Mouse (Mus musculus): ENCODE data around the gene Bsn. TPM values are rescaled to one million over a fixed set of nuclear protein-coding genes. Genes with fewer than 3 reads are reported as not detected.

Bsn gene
- polyA plus RNA-seq, 1 experiment from 2014 or later: 0.76 TPM

- H3K4me2 ChIP-seq (replicated peaks; ENCODE audit: low read depth, low read length): no peak overlapping the region
Measured at GRCm38 (mm10) chr9:108129042-108129948, 60.9 kb downstream of the Bsn start.

DNA sequence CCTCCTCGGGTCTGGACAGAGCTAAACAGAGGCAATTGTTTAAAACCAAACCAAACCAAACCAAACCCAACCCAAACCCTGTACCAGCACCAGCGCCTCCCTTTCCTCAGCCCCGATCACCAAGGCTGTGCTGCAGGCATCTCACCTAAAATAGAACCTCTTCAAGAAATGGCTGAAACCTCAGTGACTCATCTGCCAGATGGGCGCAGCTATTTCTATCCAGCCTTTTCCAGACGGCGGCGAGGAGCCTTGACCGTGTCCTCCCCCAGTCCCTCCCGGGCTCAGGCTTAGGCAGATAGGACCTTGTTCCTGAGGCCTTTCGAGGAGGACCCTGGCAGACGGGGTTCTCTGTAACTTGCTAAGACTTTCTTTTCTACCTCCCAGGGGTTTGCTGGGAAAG is 61.9 kb downstream of the Bsn start:
- no peaks in the 10 kb centered on the region for H3K9me3 ChIP-seq (ENCODE audit: control insufficient read depth, low read length)
- H3K4me2 ChIP-seq (replicated peaks; ENCODE audit: low read depth, low read length): no peak overlapping the region
- WGBS: 82% methylated on average over 11 of the region's 11 CpGs
- no peaks in the 10 kb centered on the region for H3K27me3 ChIP-seq (ENCODE audit: control insufficient read depth, insufficient read depth, low read length)
- no peak overlapping the region for H3K9ac ChIP-seq (ENCODE audit: low read depth, low read length)
- H3K27ac ChIP-seq (ENCODE audit: low read depth, low read length): no peak overlapping the region
- no peak overlapping the region for H3K4me3 ChIP-seq (ENCODE audit: low read length)
- ATAC-seq (ENCODE audit: low FRiP score, low TSS enrichment): no peak
- H3K36me3 ChIP-seq (ENCODE audit: control insufficient read depth, insufficient read depth, low read length): no peaks in the 10 kb centered on the region
- no peaks in the 10 kb centered on the region for H3K4me1 ChIP-seq (ENCODE audit: control insufficient read depth, insufficient read depth, low read length)

More at GRCm38 (mm10) chr9:108129042-108129948, 60.9 kb downstream of the Bsn start:
- no peak overlapping the region for H3K27ac ChIP-seq (ENCODE audit: low read depth, low read length)
- H3K9me3 ChIP-seq (ENCODE audit: control insufficient read depth, low read length): no peaks in the 10 kb centered on the region
- H3K9ac ChIP-seq (ENCODE audit: low read depth, low read length): no peak overlapping the region
- no peaks in the 10 kb centered on the region for H3K36me3 ChIP-seq (ENCODE audit: control insufficient read depth, insufficient read depth, low read length)
- WGBS: 72% methylated on average over 13 of the region's 13 CpGs
- H3K4me3 ChIP-seq (ENCODE audit: low read length): no peak overlapping the region
- no peak for ATAC-seq (ENCODE audit: low FRiP score, low TSS enrichment)
- H3K27me3 ChIP-seq (ENCODE audit: control insufficient read depth, insufficient read depth, low read length): no peaks in the 10 kb centered on the region
- no peaks in the 10 kb centered on the region for H3K4me1 ChIP-seq (ENCODE audit: control insufficient read depth, insufficient read depth, low read length)

GRCm38 (mm10) chr9:108126436-108127180 is 63.6 kb downstream of the Bsn start:
- H3K4me1 ChIP-seq (ENCODE audit: control insufficient read depth, insufficient read depth, low read length): no peaks in the 10 kb centered on the region
- no peak overlapping the region for H3K4me2 ChIP-seq (replicated peaks; ENCODE audit: low read depth, low read length)
- no peak for ATAC-seq (ENCODE audit: low FRiP score, low TSS enrichment)
- H3K27ac ChIP-seq (ENCODE audit: low read depth, low read length): no peak overlapping the region
- 56% methylated on average over 17 of the region's 17 CpGs for WGBS
- H3K9me3 ChIP-seq (ENCODE audit: control insufficient read depth, low read length): no peaks in the 10 kb centered on the region
- H3K4me3 ChIP-seq (ENCODE audit: low read length): no peak overlapping the region
- H3K27me3 ChIP-seq (ENCODE audit: control insufficient read depth, insufficient read depth, low read length): no peaks in the 10 kb centered on the region
- H3K9ac ChIP-seq (ENCODE audit: low read depth, low read length): no peak overlapping the region
- H3K36me3 ChIP-seq (ENCODE audit: control insufficient read depth, insufficient read depth, low read length): no peaks in the 10 kb centered on the region

GRCm38 (mm10) chr9:108125731-108126130 is 64.5 kb downstream of the Bsn start:
- no peak overlapping the region for H3K4me3 ChIP-seq (ENCODE audit: low read length)
- H3K4me1 ChIP-seq (ENCODE audit: control insufficient read depth, insufficient read depth, low read length): no peaks in the 10 kb centered on the region
- H3K27ac ChIP-seq (ENCODE audit: low read depth, low read length): no peak overlapping the region
- no peaks in the 10 kb centered on the region for H3K9me3 ChIP-seq (ENCODE audit: control insufficient read depth, low read length)
- H3K27me3 ChIP-seq (ENCODE audit: control insufficient read depth, insufficient read depth, low read length): no peaks in the 10 kb centered on the region
- no peaks in the 10 kb centered on the region for H3K36me3 ChIP-seq (ENCODE audit: control insufficient read depth, insufficient read depth, low read length)
- ATAC-seq (ENCODE audit: low FRiP score, low TSS enrichment): no peak
- WGBS: 89% methylated on average over 8 of the region's 8 CpGs
- no peak overlapping the region for H3K4me2 ChIP-seq (replicated peaks; ENCODE audit: low read depth, low read length)
- no peak overlapping the region for H3K9ac ChIP-seq (ENCODE audit: low read depth, low read length)

DNA sequence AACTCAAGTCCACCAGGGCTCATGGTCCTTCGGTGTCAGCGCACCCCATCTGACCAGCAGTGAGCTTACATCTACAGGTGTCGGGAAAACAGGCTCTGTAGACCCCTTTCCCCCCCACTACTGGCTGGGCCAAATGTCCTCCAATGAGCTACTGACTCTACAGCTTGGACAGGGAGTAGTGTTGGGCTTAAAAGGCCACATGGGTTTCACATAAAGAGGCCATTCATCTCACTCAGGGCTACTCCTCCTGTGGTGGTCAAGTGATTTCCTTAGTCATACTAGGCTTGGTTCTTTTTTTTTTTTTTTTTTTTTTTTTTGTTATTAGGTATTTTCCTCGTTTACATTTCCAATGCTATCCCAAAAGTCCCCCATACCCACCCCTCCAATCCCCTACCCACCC is 66.3 kb downstream of the Bsn start:
- WGBS: 78% methylated on average over 4 of the region's 4 CpGs
- no peak overlapping the region for H3K4me2 ChIP-seq (replicated peaks; ENCODE audit: low read depth, low read length)
- no peak overlapping the region for H3K27ac ChIP-seq (ENCODE audit: low read depth, low read length)
- ATAC-seq (ENCODE audit: low FRiP score, low TSS enrichment): no peak
- H3K9ac ChIP-seq (ENCODE audit: low read depth, low read length): no peak overlapping the region
- H3K27me3 ChIP-seq (ENCODE audit: control insufficient read depth, insufficient read depth, low read length): no peaks in the 10 kb centered on the region
- no peak overlapping the region for H3K4me3 ChIP-seq (ENCODE audit: low read length)
- H3K9me3 ChIP-seq (ENCODE audit: control insufficient read depth, low read length): no peaks in the 10 kb centered on the region
- peaks cover 11% of the 10 kb centered on the region; the same call in 1 of the 2 replicates for H3K4me1 ChIP-seq (ENCODE audit: control insufficient read depth, insufficient read depth, low read length)
- no peaks in the 10 kb centered on the region for H3K36me3 ChIP-seq (ENCODE audit: control insufficient read depth, insufficient read depth, low read length)

- H3K4me1 ChIP-seq (ENCODE audit: control insufficient read depth, insufficient read depth, low read length): peaks cover 11% of the 10 kb centered on the region; the same call in 1 of the 2 replicates
- H3K4me2 ChIP-seq (replicated peaks; ENCODE audit: low read depth, low read length): no peak overlapping the region
- H3K27ac ChIP-seq (ENCODE audit: low read depth, low read length): no peak overlapping the region
- ATAC-seq (ENCODE audit: low FRiP score, low TSS enrichment): no peak
- H3K27me3 ChIP-seq (ENCODE audit: control insufficient read depth, insufficient read depth, low read length): no peaks in the 10 kb centered on the region
- H3K9me3 ChIP-seq (ENCODE audit: control insufficient read depth, low read length): no peaks in the 10 kb centered on the region
- H3K4me3 ChIP-seq (ENCODE audit: low read length): no peak overlapping the region
- no peaks in the 10 kb centered on the region for H3K36me3 ChIP-seq (ENCODE audit: control insufficient read depth, insufficient read depth, low read length)
- 85% methylated on average over 10 of the region's 10 CpGs for WGBS
- H3K9ac ChIP-seq (ENCODE audit: low read depth, low read length): no peak overlapping the region
Measured at GRCm38 (mm10) chr9:108121170-108121969, 68.8 kb downstream of the Bsn start.

GRCm38 (mm10) chr9:108120671-108121070 is 69.5 kb downstream of the Bsn start:
- H3K27ac ChIP-seq (ENCODE audit: low read depth, low read length): no peak overlapping the region
- no peaks in the 10 kb centered on the region for H3K36me3 ChIP-seq (ENCODE audit: control insufficient read depth, insufficient read depth, low read length)
- no peak overlapping the region for H3K4me2 ChIP-seq (replicated peaks; ENCODE audit: low read depth, low read length)
- no peak for ATAC-seq (ENCODE audit: low FRiP score, low TSS enrichment)
- no peaks in the 10 kb centered on the region for H3K27me3 ChIP-seq (ENCODE audit: control insufficient read depth, insufficient read depth, low read length)
- H3K4me1 ChIP-seq (ENCODE audit: control insufficient read depth, insufficient read depth, low read length): peaks cover 11% of the 10 kb centered on the region; the same call in 1 of the 2 replicates
- 91% methylated on average over 8 of the region's 8 CpGs for WGBS
- H3K4me3 ChIP-seq (ENCODE audit: low read length): no peak overlapping the region
- H3K9me3 ChIP-seq (ENCODE audit: control insufficient read depth, low read length): no peaks in the 10 kb centered on the region
- no peak overlapping the region for H3K9ac ChIP-seq (ENCODE audit: low read depth, low read length)

DNA sequence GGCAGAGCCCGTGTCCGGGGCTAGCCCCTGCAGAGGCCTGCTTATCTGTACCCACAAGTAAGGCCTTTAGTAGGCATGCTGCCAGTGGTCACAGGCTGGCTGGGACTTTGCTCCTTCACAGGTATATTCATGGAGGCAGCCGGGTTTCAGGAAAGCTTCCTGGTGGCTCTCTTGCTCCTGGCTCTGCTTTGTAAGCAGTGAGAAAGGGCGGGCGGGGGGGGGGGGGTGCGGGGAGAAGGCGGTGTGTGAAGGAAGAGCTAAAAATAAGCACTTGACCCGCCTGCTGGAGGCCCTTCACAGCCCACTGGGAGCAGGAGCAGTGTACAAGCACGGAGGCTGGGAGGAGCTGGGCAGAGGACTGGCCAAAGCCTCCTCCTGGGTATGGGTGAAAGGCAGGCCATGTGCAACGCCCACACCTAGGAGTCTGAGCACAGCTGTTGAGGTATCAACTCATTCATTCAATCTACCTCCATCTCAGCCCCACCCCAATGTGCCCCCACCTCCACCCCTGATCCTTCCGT is 70.2 kb downstream of the Bsn start:
- Histone ChIP-seq H3K9ac (ENCODE audit: low read depth, low read length) (no peak overlapping the region; the same call in 1 of the 2 replicates), H3K27me3 (ENCODE audit: control insufficient read depth, insufficient read depth, low read length) (no peaks in the 10 kb centered on the region), H3K27ac (ENCODE audit: low read depth, low read length) (peak overlapping the region; percentile 26), H3K9me3 (ENCODE audit: control insufficient read depth, low read length) (no peaks in the 10 kb centered on the region), H3K36me3 (ENCODE audit: control insufficient read depth, insufficient read depth, low read length) (no peaks in the 10 kb centered on the region), H3K4me2 (replicated peaks; ENCODE audit: low read depth, low read length) (no peak overlapping the region), H3K4me1 (ENCODE audit: control insufficient read depth, insufficient read depth, low read length) (peaks cover 11% of the 10 kb centered on the region; the same call in 1 of the 2 replicates), H3K4me3 (ENCODE audit: low read length) (no peak overlapping the region)
- 37% methylated on average over 8 of the region's 11 CpGs for WGBS
- ATAC-seq (ENCODE audit: low FRiP score, low TSS enrichment): peak; percentile 69; the same call in 1 of the 2 replicates
